Mouse (Mus musculus) bone marrow macrophage, adult 2 months (primary cell): ENCODE data around the gene Lrsam1. TPM values are rescaled to one million over a fixed set of nuclear protein-coding genes. Genes with fewer than 3 reads are reported as not detected.

Experiments used
- H3K27ac ChIP-seq: 2 replicates; pipeline ENCODE4 v1.5.1; 2012; ENCODE audit warnings: low read depth, low read length; ENCODE audit not compliant: insufficient read depth
- H3K4me1 ChIP-seq: 2 replicates; pipeline ENCODE4 v1.6.1; 2012; ENCODE audit warnings: low read length; ENCODE audit not compliant: control insufficient read depth, insufficient read depth
- H3K4me3 ChIP-seq: 2 replicates; pipeline ENCODE4 v1.5.1; 2012; ENCODE audit warnings: mild to moderate bottlenecking, low read length, moderate library complexity; ENCODE audit not compliant: insufficient read depth
- CTCF ChIP-seq: IDR thresholded peaks from 2 replicates; pipeline ENCODE4 v1.5.1; 2012; ENCODE audit warnings: low read depth, mild to moderate bottlenecking, low read length, moderate library complexity
- POLR2A ChIP-seq: IDR thresholded peaks from 2 replicates; pipeline ENCODE4 v1.6.1; 2012; ENCODE audit warnings: mild to moderate bottlenecking, low read depth, low read length, borderline replicate concordance
- polyA plus RNA-seq: library from polyadenylated mRNA; stranded (reverse); fragments of >200 nt; gene quantifications from 2 replicates; pipeline ENCODE4 v1.2.4, GENCODE M21; 2012; ENCODE audit not compliant: missing spikeins, insufficient read depth, insufficient read length

Lrsam1 gene
- polyA plus RNA-seq, 1 experiment: 12.0 TPM

DNA sequence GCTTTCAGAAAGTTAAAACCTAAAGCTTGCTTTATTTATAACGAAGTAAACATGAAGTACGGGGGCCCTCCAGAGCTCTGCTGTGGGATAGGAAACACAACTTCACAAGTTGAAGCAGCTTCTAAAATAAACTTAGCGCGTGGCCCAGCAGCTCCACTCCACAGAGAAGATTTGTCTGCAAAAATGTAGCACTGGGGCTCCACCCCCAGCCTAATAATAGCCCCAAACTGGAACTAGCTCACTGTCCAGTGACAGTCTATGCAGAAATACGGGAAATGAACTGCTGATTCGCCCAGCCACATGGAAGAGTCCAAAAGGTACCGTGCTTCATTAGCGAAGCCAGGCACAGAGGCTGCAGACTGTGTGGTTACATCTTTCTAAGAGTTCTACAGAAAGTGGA lies 7.9 kb upstream of the Lrsam1 start:
- H3K4me3 ChIP-seq: peak overlapping the region; percentile 44
- peaks cover 35% of the 10 kb centered on the region for H3K4me1 ChIP-seq
- TF ChIP-seq POLR2A: no peak
- no peak for TF ChIP-seq CTCF
- H3K27ac ChIP-seq: peak overlapping the region; percentile 97

DNA sequence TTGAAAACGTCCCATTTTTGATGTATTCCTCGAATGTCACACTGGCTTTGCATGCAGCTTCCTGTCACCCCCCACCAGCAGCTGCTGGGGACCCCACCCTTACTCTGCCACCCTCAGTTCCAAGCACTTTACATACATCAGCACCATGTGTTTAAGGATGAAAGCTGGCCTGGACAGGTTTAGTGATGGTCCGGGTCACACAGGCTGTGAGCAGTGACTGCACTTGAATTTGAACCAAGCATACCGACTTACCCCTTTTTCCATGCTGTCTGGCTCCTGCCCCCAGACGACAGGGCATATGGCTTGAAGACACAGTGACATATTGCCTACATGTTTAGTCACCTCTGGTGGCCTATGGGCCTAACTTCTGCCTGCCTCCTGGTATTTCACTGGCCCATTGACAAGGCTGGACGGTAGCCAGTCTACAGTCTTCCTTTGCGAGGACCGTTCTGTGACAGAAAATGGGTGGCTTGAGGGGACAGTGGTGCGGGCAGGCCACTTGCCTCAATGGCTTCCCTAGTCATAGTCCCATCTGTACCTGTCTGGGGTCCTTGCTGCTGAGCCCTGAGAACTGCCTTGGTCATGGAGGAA lies 6.7 kb upstream of the Lrsam1 start:
- Histone ChIP-seq H3K4me1 (peaks cover 38% of the 10 kb centered on the region), H3K27ac (peak overlapping the region; percentile 97), H3K4me3 (peak overlapping the region; percentile 80)
- TF ChIP-seq POLR2A (no peak), CTCF (no peak)

DNA sequence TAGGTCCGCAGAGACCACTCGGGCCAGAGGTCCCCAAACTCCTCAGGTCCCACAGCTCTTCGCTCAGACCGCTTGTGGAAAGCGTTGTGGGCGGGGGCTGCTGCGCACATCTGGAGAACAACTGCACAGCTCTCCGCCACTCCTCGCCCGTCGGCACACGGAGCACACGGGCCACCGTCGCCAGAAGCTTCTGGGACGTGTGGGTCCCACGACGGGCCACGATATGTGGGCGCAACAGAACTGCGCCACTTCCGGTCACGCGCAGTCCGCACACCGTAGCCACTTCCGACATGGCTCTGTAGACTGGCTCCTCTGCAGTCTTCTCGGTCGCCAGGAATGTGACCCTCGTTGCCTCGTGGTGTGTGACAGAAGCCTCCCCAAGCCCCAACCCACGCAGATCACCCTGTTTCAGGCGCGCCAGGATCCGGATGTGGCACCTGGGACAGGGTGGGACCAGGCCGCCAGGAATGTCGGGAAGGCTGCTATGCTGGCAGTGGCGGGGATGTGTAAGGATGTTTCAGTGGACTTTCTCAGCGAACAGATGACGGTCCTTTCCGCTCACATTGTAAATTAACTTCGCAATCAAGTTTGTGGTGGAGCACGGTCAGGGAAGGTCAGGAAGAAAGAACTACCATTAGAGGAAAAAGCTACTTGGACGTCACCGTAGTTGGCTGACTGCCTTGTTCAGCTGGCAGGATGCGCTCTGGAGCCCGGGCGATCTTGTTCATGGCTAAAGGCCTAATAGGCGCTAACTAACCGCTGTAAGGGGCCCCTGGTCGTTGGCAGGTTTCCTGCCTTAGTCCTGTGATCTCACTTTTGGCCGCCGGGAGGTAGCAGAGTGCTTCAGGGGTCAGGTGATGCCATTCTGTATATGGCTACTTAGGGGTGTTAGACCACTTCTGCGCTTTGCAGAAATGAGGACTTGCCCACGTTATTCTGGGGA lies 5.5 kb upstream of the Lrsam1 start:
- Histone ChIP-seq H3K4me3 (peak overlapping the region; percentile 80), H3K27ac (peak overlapping the region; percentile 97), H3K4me1 (peaks cover 38% of the 10 kb centered on the region)
- no peak; the same call in 1 of the 2 replicates for TF ChIP-seq CTCF
- TF ChIP-seq POLR2A: no peak

DNA sequence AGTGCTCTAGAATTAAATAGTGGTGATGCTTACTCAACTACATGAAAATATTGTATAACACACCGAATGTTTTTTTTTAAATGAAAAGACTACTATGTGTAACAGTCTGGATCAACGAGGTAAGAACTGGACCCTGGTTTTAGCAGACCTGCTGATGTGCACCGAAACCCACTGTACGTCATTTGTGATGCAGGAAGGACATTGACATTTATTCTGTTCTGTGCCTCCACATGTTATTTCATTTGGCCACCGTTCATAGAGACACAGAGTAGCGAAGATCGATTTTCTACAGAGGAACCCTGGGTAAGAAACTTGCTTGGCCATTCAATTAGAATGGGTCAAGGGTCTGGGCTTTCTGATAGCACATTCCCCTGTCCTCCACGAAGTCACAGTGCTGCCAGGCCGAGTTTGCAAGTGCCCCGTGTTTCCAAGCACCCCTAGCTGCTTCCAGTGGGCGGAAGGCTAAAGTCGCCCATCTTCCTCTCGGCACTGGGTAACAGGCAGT lies 4.8 kb upstream of the Lrsam1 start:
- Histone ChIP-seq H3K27ac (peak overlapping the region; percentile 97), H3K4me1 (peaks cover 38% of the 10 kb centered on the region), H3K4me3 (peak overlapping the region; percentile 80)
- TF ChIP-seq POLR2A: no peak
- no peak for TF ChIP-seq CTCF

DNA sequence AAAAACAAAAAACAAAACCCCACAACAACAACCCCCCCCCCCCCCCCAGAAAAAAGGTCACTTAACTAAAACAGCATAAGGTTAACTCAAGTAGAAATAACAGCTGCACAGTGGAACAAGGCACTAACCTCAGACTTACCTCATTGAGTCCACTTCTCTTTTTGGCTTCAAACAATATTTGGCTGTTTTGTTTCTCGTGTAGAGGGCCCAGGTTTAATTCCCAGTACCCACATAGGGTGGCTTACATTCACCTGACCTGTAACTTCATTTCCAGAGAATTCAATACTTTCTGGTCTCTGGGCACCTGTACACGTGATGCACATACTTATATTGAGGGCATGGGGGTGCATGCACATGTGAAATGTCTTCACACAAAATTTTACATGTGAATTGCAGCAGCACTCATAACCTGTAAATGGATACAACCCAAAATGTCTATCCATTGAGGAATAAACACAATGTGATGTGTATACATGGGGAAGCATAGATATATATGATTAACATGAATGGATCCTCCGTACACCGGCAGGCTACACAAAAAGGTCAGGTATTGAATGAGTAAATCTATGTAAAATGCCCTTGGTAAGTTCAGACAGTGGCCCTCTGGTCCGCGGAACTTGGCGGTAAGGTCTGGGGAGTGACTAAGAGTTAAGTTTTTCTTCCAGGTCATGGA lies 4.2 kb upstream of the Lrsam1 start:
- Histone ChIP-seq H3K4me1 (peaks cover 38% of the 10 kb centered on the region), H3K4me3 (peak overlapping the region; percentile 80; the same call in 1 of the 2 replicates), H3K27ac (peak overlapping the region; percentile 97)
- TF ChIP-seq POLR2A (no peak), CTCF (no peak)

DNA sequence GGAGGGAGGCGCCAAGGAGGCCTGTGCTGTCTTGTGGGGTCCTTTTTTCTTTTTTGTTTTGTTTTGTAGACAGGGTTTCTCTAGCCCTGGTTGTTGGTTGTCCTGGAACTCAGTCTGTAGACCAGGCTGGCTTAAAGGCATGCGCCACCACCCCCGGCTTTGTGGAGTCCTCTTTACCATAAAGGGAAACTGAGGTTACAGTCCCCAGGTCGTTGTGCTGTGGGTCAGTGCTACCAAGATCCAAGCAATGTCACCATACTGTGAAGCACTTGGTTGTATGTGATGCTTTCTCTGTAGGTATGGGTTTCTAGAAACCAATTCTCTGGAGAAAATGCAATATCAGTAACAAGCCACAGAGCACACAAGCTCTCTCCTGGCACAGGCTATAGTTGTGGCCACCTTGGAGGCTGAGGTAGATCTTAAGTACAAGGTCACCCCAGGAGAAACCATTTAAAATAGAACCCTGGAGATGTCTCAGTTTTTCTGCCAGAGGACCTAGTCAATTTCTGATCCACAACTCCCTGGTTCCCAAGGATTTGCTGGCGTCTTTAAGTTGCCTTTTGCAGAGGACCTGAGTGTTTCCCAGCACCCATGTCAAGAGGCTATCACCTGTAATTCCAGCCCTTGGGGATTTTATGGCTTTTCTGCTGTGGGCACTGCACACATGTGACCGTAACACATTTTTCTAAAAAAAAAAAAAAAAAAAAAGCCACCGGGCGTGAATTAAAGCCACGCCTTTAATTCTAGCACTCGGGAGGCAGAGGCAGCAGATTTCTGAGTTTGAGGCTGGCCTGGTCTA lies 3.4 kb upstream of the Lrsam1 start:
- peak overlapping the region; percentile 39 for H3K27ac ChIP-seq
- peak overlapping the region; percentile 14; the same call in 1 of the 2 replicates for H3K4me3 ChIP-seq
- H3K4me1 ChIP-seq: peaks cover 38% of the 10 kb centered on the region
- no peak for TF ChIP-seq POLR2A
- no peak for TF ChIP-seq CTCF

DNA sequence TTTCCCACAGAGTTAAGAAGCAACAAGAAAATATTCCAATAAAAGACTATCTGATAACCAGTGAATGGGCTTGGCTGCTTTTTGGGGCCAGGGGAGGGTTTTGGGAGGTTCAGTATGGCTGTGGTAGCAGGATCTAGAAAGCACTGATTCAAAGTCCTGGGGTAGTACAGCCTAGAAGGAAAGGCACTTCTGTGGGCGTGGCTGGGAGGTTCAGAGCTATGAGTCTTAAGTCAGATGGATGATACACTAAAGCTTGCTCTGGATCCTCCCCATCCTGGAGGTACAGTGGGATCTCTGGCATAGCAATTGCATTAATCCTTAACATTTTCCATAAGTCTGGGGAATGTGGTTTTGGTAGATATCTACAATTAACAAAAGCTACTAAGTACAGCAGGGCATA lies 2.6 kb upstream of the Lrsam1 start:
- Histone ChIP-seq H3K4me3 (peak overlapping the region; percentile 99), H3K27ac (peak overlapping the region; percentile 94; the same call in 1 of the 2 replicates), H3K4me1 (peaks cover 36% of the 10 kb centered on the region)
- TF ChIP-seq CTCF (no peak), POLR2A (no peak)

DNA sequence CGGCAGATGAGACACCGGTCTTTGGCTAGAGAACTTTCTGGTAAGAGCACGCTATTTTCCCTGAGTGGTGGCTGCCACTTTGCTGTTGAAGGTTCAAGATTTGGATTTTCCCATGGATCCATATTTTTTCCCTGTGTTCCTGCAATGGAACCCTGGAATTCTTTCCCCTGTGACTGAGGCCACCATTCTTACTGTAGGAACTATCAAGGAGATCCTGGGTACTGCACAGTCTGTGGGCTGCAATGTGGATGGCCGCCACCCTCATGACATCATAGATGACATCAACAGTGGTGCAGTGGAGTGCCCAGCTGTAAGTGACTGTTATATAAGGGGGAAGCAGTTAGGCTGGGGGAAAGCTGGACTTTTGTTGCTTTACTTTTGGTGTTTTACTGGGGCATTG lies 2.1 kb upstream of the Lrsam1 start:
- H3K4me3 ChIP-seq: peak overlapping the region; percentile 99
- TF ChIP-seq POLR2A (no peak), CTCF (no peak)
- peak overlapping the region; percentile 94 for H3K27ac ChIP-seq
- H3K4me1 ChIP-seq: peaks cover 33% of the 10 kb centered on the region

DNA sequence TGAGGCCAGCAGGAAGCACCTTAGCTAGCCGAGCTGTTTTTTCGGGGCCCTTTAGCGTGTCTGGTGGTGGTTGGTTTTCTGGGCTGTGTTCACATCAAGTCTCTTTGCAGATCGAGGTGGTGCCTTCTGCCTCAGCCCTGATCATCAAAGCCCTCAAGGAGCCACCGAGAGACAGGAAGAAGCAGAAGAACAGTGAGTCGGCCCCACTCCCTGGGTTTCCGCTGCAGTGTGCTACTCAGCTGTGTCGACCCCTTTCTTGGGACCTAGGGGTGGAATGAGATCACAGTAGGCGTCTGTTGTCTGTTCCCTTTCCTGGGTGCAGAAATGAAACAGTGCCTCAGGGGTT lies 1.4 kb upstream of the Lrsam1 start:
- peak overlapping the region; percentile 99 for H3K4me3 ChIP-seq
- no peak for TF ChIP-seq POLR2A
- no peak for TF ChIP-seq CTCF
- peaks cover 26% of the 10 kb centered on the region for H3K4me1 ChIP-seq
- H3K27ac ChIP-seq: peak overlapping the region; percentile 94
